In genomic region chr6:125071896-125072279, GRCm38 (mm10) we compare ENCODE assay signal across 7 mouse cellular contexts. TPM values are rescaled to one million over a fixed set of nuclear protein-coding genes. Genes with fewer than 3 reads are reported as not detected.
A peak's percentile ranks its signal among the peaks of the same experiment; 100 is the strongest.
DNase-seq lines count a peak whose midpoint lies in the region; ATAC-seq lines count a peak whose summit lies in the region.

No protein-coding gene starts in this region.

- DNase-seq in neural tube, embryonic 10.5 days (ENCODE audit: extremely low spot score, low spot score) = no peak
- peak; percentile 91 for DNase-seq in brain, adult 2 months (ENCODE audit: low read depth, low spot score)
- no peak for DNase-seq in forebrain, embryonic 10.5 days (ENCODE audit: extremely low spot score, low spot score)
- peak; percentile 73 to 77 for DNase-seq in layer of hippocampus, postnatal 10 days (ENCODE audit: low spot score in 2 of 2)
- DNase-seq in natural killer cell, adult 2 months (ENCODE audit: low spot score in 2 of 2) = no peak

- H3K4me1 ChIP-seq in neural tube, embryonic 12.5 days = peaks cover 10% of the 10 kb centered on the region; the same call in 1 of the 2 replicates
- peaks cover 13% of the 10 kb centered on the region for H3K4me1 ChIP-seq in forebrain, embryonic 10.5 days
- peaks cover 11% of the 10 kb centered on the region for H3K4me1 ChIP-seq in midbrain, embryonic 13.5 days (replicated peaks)

- no peak overlapping the region for H3K4me3 ChIP-seq in neural tube, embryonic 12.5 days
- H3K4me3 ChIP-seq in forebrain, embryonic 10.5 days = no peak overlapping the region
- no peak overlapping the region for H3K4me3 ChIP-seq in midbrain, embryonic 13.5 days (replicated peaks)

- H3K9ac ChIP-seq in neural tube, embryonic 12.5 days = no peak overlapping the region
- no peak overlapping the region for H3K9ac ChIP-seq in midbrain, embryonic 13.5 days (replicated peaks)

- H3K36me3 ChIP-seq in neural tube, embryonic 12.5 days = no peaks in the 10 kb centered on the region
- no peaks in the 10 kb centered on the region for H3K36me3 ChIP-seq in forebrain, embryonic 10.5 days (replicated peaks)
- no peaks in the 10 kb centered on the region for H3K36me3 ChIP-seq in midbrain, embryonic 13.5 days

- no peaks in the 10 kb centered on the region for H3K27me3 ChIP-seq in neural tube, embryonic 12.5 days (replicated peaks)
- H3K27me3 ChIP-seq in forebrain, embryonic 10.5 days (ENCODE audit: poor library complexity, severe bottlenecking) = no peaks in the 10 kb centered on the region
- H3K27me3 ChIP-seq in midbrain, embryonic 13.5 days = no peaks in the 10 kb centered on the region

- H3K9me3 ChIP-seq in neural tube, embryonic 12.5 days = no peaks in the 10 kb centered on the region
- H3K9me3 ChIP-seq in forebrain, embryonic 10.5 days = no peaks in the 10 kb centered on the region
- H3K9me3 ChIP-seq in midbrain, embryonic 13.5 days = no peaks in the 10 kb centered on the region

- no peak overlapping the region; the same call in 1 of the 2 replicates for H3K4me2 ChIP-seq in neural tube, embryonic 12.5 days (replicated peaks)
- no peak overlapping the region for H3K4me2 ChIP-seq in midbrain, embryonic 13.5 days (replicated peaks)

- ATAC-seq in neural tube, embryonic 12.5 days (ENCODE audit: low FRiP score, low read depth) = peak; percentile 68
- peak; percentile 84 for ATAC-seq in midbrain, embryonic 13.5 days

- 22% methylated on average over 2 of the region's 2 CpGs for WGBS in neural tube, embryonic 12.5 days
- WGBS in forebrain, embryonic 10.5 days = 29% methylated on average over 2 of the region's 2 CpGs
- 16% methylated on average over 2 of the region's 2 CpGs for WGBS in midbrain, embryonic 13.5 days

- H3K27ac ChIP-seq in neural tube, embryonic 12.5 days = peak overlapping the region; percentile 51; the same call in 1 of the 2 replicates
- H3K27ac ChIP-seq in forebrain, embryonic 10.5 days = peak overlapping the region; percentile 77
- H3K27ac ChIP-seq in midbrain, embryonic 13.5 days = peak overlapping the region; percentile 77

RNA-seq across cellular contexts. Expression of gene Lpar5, which starts 4.2 kb away (rescaled TPM):
- 0.32 and 0.54 TPM in 2 replicates for polyA plus RNA-seq in neural tube, embryonic 12.5 days (2016; fragmentation: Nextera tagmentation; extraction: Ambion mirVana)
- polyA plus RNA-seq in forebrain, embryonic 10.5 days (2016; fragmentation: Nextera tagmentation; extraction: Ambion mirVana) = 0.22 and 0.30 TPM in 2 replicates
- 1 to 10 TPM; 1.1 to 1.4 TPM for total RNA-seq in layer of hippocampus, postnatal 10 days (2021)
- polyA plus RNA-seq in midbrain, embryonic 13.5 days (2015; fragmentation: Nextera tagmentation; extraction: Ambion mirVana) = 0.34 and 0.37 TPM in 2 replicates

RNA-seq across cellular contexts. Expression of gene Acrbp, which starts 22.4 kb away (rescaled TPM):
- polyA plus RNA-seq in neural tube, embryonic 12.5 days (2016; fragmentation: Nextera tagmentation; extraction: Ambion mirVana) = 15.1 and 15.3 TPM in 2 replicates
- polyA plus RNA-seq in forebrain, embryonic 10.5 days (2016; fragmentation: Nextera tagmentation; extraction: Ambion mirVana) = 12.8 and 12.9 TPM in 2 replicates
- 1 to 10 TPM; 7.0 to 9.2 TPM for total RNA-seq in layer of hippocampus, postnatal 10 days (2021)
- polyA plus RNA-seq in midbrain, embryonic 13.5 days (2015; fragmentation: Nextera tagmentation; extraction: Ambion mirVana) = 15.8 and 19.7 TPM in 2 replicates

RNA-seq across cellular contexts. Expression of gene Chd4, which starts 23.9 kb away (rescaled TPM):
- polyA plus RNA-seq in neural tube, embryonic 12.5 days (2016; fragmentation: Nextera tagmentation; extraction: Ambion mirVana) = 115 and 121 TPM in 2 replicates
- 91.0 and 99.4 TPM in 2 replicates for polyA plus RNA-seq in forebrain, embryonic 10.5 days (2016; fragmentation: Nextera tagmentation; extraction: Ambion mirVana)
- 100 to 1,000 TPM; 176 to 195 TPM for total RNA-seq in layer of hippocampus, postnatal 10 days (2021)
- polyA plus RNA-seq in midbrain, embryonic 13.5 days (2015; fragmentation: Nextera tagmentation; extraction: Ambion mirVana) = 133 and 138 TPM in 2 replicates

RNA-seq across cellular contexts. Expression of gene Ing4, which starts 32.3 kb away (rescaled TPM):
- 151 and 156 TPM in 2 replicates for polyA plus RNA-seq in neural tube, embryonic 12.5 days (2016; fragmentation: Nextera tagmentation; extraction: Ambion mirVana)
- polyA plus RNA-seq in forebrain, embryonic 10.5 days (2016; fragmentation: Nextera tagmentation; extraction: Ambion mirVana) = 117 and 121 TPM in 2 replicates
- total RNA-seq in layer of hippocampus, postnatal 10 days (2021) = 10 to 100 TPM; 57.4 to 62.4 TPM
- polyA plus RNA-seq in midbrain, embryonic 13.5 days (2015; fragmentation: Nextera tagmentation; extraction: Ambion mirVana) = 195 and 201 TPM in 2 replicates

RNA-seq across cellular contexts. Expression of gene Nop2, which starts 59.8 kb away (rescaled TPM):
- 53.9 and 56.3 TPM in 2 replicates for polyA plus RNA-seq in neural tube, embryonic 12.5 days (2016; fragmentation: Nextera tagmentation; extraction: Ambion mirVana)
- polyA plus RNA-seq in forebrain, embryonic 10.5 days (2016; fragmentation: Nextera tagmentation; extraction: Ambion mirVana) = 101 and 103 TPM in 2 replicates
- total RNA-seq in layer of hippocampus, postnatal 10 days (2021) = 10 to 100 TPM; 35.9 to 36.1 TPM
- 43.2 and 45.9 TPM in 2 replicates for polyA plus RNA-seq in midbrain, embryonic 13.5 days (2015; fragmentation: Nextera tagmentation; extraction: Ambion mirVana)

Comparison
In these comparisons a context has a peak if more than half of its experiments do, and no peak if none do; other contexts are left out.
1. DNase-seq: peak in brain, adult 2 months (single experiment) and layer of hippocampus, postnatal 10 days (2 of 2); none in neural tube, embryonic 10.5 days (single experiment), forebrain, embryonic 10.5 days (single experiment) and natural killer cell, adult 2 months (0 of 2).
2. Peak in every context shown above with its lines, with median percentiles within 50 percentile points of each other: H3K27ac ChIP-seq.